Mouse (Mus musculus): ENCODE data around the gene Rnf7.

DNA sequence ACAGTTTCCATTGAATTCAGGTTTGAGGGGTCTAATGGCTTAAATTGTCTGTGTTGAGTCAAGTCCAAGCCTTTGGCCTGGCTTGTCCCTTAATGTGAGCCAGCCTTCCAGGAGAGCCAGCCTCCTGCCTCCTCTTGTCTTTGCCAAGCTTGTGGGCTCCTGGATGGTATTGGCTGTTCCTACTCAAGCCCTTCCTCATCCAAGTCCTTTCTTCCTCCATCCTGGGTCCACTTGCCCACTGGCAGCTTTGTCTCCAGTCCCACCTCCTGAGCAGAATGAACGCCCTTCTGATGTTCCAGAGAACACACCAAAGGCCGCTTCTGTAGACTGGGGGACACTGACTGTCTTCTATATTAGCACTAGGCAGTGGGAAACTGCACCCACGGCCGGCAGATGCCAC, 26.7 kb upstream of the Rnf7 start:
- TF ChIP-seq GATA1 (IDR thresholded peaks at IDR 0.05; ENCODE audit: low read length) (no peak), TAL1 (IDR thresholded peaks at IDR 0.05; ENCODE audit: low read length) (no peak)
